Mouse (Mus musculus): ENCODE data around the gene Gm11985. TPM values are rescaled to one million over a fixed set of nuclear protein-coding genes. Genes with fewer than 3 reads are reported as not detected.

The Gm11985 gene
- polyA plus RNA-seq, 1 experiment from 2014 or later, result not detected

DNA sequence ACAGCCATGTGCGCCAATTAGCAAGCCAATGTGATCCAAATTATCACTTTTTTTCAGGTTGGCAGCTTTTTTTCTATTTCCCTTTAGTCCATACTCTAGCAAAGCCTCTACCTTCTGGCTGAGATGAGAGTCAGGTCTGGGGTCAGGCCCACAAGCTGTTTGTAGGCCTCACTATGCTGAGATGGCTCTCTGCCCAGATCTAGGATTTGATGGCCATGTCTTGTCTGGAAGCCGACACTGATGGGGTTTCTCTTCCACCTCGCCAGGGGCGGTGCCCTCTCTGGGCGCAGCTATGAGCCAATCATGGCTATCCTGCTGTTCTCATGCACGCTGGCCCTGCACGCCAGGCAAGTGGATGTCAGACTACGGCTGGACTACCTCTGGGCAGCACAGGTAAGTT is 37.9 kb downstream of the Gm11985 start:
- no peaks in the 10 kb centered on the region for H3K36me3 ChIP-seq
- H3K27ac ChIP-seq, result no peak overlapping the region
- no peak overlapping the region for H3K4me2 ChIP-seq (replicated peaks)
- no peak for ATAC-seq (ENCODE audit: insufficient number of reproducible peaks, insufficient read depth, low FRiP score, low TSS enrichment)
- no peak overlapping the region for H3K4me3 ChIP-seq
- no peaks in the 10 kb centered on the region for H3K9me3 ChIP-seq
- no peaks in the 10 kb centered on the region for H3K4me1 ChIP-seq
- H3K27me3 ChIP-seq, result no peaks in the 10 kb centered on the region
- 93% methylated on average over 8 of the region's 8 CpGs for WGBS
- H3K9ac ChIP-seq, result no peak overlapping the region

DNA sequence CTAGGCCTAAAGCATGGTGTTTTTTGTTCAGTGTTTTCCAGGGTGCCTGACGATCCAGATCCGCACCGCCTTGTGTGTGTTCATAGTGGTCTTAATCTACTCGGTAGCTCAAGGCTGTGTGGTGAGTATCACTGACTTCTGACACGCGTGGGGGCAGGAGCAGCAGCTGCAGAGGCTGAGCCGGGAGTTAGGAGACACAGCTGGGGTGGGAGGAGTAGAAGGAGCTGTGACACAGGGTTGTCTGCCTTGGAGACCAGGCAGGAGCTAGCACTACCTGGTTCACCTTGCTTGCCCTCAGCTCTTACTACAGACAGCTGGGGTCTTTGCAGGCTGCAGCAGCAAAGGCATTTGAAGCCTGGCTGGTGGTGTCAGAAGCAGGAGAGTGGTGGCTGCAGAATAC is 38.9 kb downstream of the Gm11985 start:
- Histone ChIP-seq H3K9me3 (no peaks in the 10 kb centered on the region), H3K4me3 (no peak overlapping the region), H3K4me2 (replicated peaks) (no peak overlapping the region), H3K4me1 (no peaks in the 10 kb centered on the region), H3K36me3 (no peaks in the 10 kb centered on the region), H3K9ac (no peak overlapping the region; the same call in 1 of the 2 replicates), H3K27me3 (no peaks in the 10 kb centered on the region), H3K27ac (no peak overlapping the region)
- 67% methylated on average over 7 of the region's 7 CpGs for WGBS
- no peak for ATAC-seq (ENCODE audit: insufficient number of reproducible peaks, insufficient read depth, low FRiP score, low TSS enrichment)

DNA sequence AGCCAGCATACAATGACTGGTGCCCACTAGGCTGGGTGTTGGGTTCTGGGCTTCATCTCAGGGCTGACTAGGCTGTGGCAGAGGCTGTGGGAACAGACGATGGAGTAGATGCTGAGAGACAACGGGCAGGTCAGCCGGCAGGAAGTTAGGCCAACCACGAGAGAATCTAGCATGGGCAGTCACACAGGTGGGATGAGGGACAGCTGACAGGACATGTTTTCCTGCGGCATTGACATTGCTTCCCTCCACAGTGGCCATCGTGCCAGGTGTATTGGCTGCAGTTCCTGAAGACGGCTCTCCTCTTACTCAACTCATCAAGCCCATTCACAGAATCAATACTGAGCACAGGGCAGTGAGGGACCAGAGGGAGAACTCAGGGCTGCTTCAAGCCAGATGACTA is 40.4 kb downstream of the Gm11985 start:
- H3K9me3 ChIP-seq, result no peaks in the 10 kb centered on the region
- H3K9ac ChIP-seq, result no peak overlapping the region
- H3K4me3 ChIP-seq, result no peak overlapping the region
- H3K27me3 ChIP-seq, result no peaks in the 10 kb centered on the region
- H3K4me2 ChIP-seq (replicated peaks), result no peak overlapping the region
- H3K4me1 ChIP-seq, result no peaks in the 10 kb centered on the region
- H3K27ac ChIP-seq, result no peak overlapping the region
- H3K36me3 ChIP-seq, result no peaks in the 10 kb centered on the region
- 82% methylated on average over 7 of the region's 7 CpGs for WGBS
- ATAC-seq (ENCODE audit: insufficient number of reproducible peaks, insufficient read depth, low FRiP score, low TSS enrichment), result no peak

DNA sequence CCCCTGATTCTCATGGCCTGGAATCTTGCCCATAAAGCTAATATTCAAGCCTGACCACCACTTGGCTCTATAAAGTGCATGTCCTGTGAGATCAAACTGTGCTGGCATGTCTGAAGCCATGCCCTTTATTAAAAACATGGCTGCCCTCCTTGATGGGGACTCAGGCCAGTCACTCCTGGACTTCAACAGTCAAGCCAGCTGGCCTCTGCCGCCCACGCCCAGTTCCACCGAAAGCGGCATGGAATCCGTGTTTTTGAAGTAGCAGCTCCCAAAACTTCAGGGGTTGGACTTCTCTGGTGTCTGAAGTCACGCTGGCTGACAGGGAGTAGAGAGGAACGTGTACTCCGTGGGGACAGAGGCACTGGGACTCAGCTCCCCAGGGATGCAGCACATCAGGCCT is 40.8 kb downstream of the Gm11985 start:
- H3K36me3 ChIP-seq, result no peaks in the 10 kb centered on the region
- H3K9ac ChIP-seq, result no peak overlapping the region
- no peak overlapping the region for H3K4me2 ChIP-seq (replicated peaks)
- 0 out of 2 replicates have a peak, but pooled peaks cover 1% of the 10 kb centered on the region for H3K4me1 ChIP-seq
- no peaks in the 10 kb centered on the region for H3K9me3 ChIP-seq
- WGBS, result 89% methylated on average over 8 of the region's 8 CpGs
- H3K27me3 ChIP-seq, result no peaks in the 10 kb centered on the region
- no peak for ATAC-seq (ENCODE audit: insufficient number of reproducible peaks, insufficient read depth, low FRiP score, low TSS enrichment)
- no peak overlapping the region for H3K4me3 ChIP-seq
- H3K27ac ChIP-seq, result no peak overlapping the region

DNA sequence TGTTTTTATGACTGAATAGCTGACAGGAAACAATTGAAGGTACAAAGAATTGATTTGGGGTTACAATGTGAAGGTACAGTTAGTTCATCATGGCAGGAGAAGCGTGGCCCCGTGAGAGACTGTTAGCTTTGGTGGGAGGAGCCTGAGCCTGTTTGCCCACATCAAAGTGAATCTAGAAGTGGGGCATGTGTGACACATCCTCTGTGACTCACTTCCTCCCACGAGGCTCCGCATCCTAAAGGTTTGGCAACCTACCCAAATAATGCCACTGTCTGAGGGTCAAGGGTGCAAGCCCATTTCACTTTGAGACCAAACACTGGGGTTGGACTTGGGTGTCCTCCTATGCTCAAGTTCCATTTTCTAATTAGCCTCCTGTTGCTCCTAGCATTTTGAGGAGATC is 43.1 kb downstream of the Gm11985 start:
- H3K4me1 ChIP-seq, result 0 out of 2 replicates have a peak, but pooled peaks cover 3% of the 10 kb centered on the region
- H3K36me3 ChIP-seq, result no peaks in the 10 kb centered on the region
- H3K27me3 ChIP-seq, result no peaks in the 10 kb centered on the region
- no peak overlapping the region for H3K27ac ChIP-seq
- ATAC-seq (ENCODE audit: insufficient number of reproducible peaks, insufficient read depth, low FRiP score, low TSS enrichment), result no peak
- H3K4me2 ChIP-seq (replicated peaks), result no peak overlapping the region
- 75% methylated on average over 4 of the region's 4 CpGs for WGBS
- no peaks in the 10 kb centered on the region for H3K9me3 ChIP-seq
- no peak overlapping the region for H3K4me3 ChIP-seq
- H3K9ac ChIP-seq, result no peak overlapping the region

DNA sequence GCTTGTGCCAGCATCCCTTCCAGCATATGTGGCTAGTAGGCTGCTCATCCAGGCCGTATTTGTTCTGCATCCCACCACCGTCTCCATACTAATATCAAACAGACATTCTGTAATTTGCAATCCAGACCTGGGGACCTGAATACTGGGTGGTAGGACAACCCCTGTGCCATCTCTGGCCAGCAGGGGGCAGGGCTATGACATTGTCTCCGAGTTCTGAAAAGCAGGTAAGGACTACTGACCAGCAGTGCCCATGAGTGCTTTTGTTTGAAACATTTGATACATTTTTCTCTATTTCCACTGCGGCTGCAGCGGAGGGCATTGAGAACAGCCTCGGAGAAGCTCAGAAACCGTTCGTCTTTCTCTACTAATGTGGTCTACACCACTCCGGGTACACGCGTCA is 44.0 kb downstream of the Gm11985 start:
- no peak for ATAC-seq (ENCODE audit: insufficient number of reproducible peaks, insufficient read depth, low FRiP score, low TSS enrichment)
- Histone ChIP-seq H3K9ac (no peak overlapping the region), H3K9me3 (no peaks in the 10 kb centered on the region), H3K27ac (no peak overlapping the region), H3K4me3 (no peak overlapping the region), H3K4me1 (0 out of 2 replicates have a peak, but pooled peaks cover 3% of the 10 kb centered on the region), H3K27me3 (no peaks in the 10 kb centered on the region), H3K4me2 (replicated peaks) (no peak overlapping the region), H3K36me3 (no peaks in the 10 kb centered on the region)
- WGBS, result 82% methylated on average over 11 of the region's 11 CpGs

DNA sequence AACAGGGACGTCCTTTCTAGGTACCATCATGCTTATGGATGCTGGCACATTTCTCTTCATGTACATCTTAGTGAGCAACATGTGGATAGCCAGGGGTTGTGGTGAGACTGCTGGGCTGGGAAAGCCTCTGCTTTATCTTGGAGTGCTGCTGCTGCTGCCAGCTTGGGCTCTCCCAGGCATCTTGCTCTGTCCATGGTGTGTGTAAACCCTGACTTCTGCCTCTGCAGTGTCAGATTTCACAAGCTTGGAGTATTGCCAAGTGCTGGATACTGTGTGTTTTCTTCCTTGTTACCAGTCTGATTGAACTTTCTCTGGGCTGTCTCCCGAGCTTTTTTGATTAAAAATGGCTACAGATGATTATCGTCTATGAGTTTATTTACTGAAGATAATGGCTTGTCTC is 45.6 kb downstream of the Gm11985 start:
- no peak overlapping the region for H3K9ac ChIP-seq
- no peak overlapping the region for H3K4me2 ChIP-seq (replicated peaks)
- ATAC-seq (ENCODE audit: insufficient number of reproducible peaks, insufficient read depth, low FRiP score, low TSS enrichment), result 0 out of 2 replicates have a peak, but pooled peaks have one; percentile 22
- no peaks in the 10 kb centered on the region for H3K36me3 ChIP-seq
- H3K27me3 ChIP-seq, result no peaks in the 10 kb centered on the region
- no peaks in the 10 kb centered on the region for H3K9me3 ChIP-seq
- no peak overlapping the region for H3K4me3 ChIP-seq
- 30% methylated on average over 3 of the region's 3 CpGs for WGBS
- H3K27ac ChIP-seq, result no peak overlapping the region
- 0 out of 2 replicates have a peak, but pooled peaks cover 3% of the 10 kb centered on the region for H3K4me1 ChIP-seq

DNA sequence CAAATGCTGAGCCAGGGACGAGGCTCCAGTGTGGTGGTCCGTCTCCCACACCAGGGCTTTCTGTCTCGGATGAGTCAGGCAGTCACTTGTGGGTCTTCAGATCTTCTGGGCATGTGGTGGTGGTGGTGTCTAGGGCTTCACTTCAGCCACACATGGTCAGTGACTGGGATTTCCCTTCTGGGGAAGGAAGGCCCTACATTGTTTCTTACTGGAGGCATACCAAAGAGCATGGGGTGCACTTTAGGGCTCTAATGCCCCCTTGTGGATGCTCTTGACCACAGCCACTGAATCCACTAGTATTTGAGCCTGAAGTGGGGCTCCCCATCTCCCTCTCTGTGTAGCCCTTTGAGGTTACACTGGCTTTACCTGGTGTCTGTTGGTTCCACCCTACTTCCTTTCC is 47.9 kb downstream of the Gm11985 start:
- H3K4me3 ChIP-seq, result no peak overlapping the region
- 0 out of 2 replicates have a peak, but pooled peaks cover 3% of the 10 kb centered on the region for H3K4me1 ChIP-seq
- ATAC-seq (ENCODE audit: insufficient number of reproducible peaks, insufficient read depth, low FRiP score, low TSS enrichment), result no peak
- no peaks in the 10 kb centered on the region for H3K36me3 ChIP-seq
- H3K9ac ChIP-seq, result no peak overlapping the region
- WGBS, result 93% methylated on average over 3 of the region's 3 CpGs
- no peak overlapping the region for H3K27ac ChIP-seq
- H3K4me2 ChIP-seq (replicated peaks), result no peak overlapping the region
- no peaks in the 10 kb centered on the region for H3K27me3 ChIP-seq
- H3K9me3 ChIP-seq, result no peaks in the 10 kb centered on the region

DNA sequence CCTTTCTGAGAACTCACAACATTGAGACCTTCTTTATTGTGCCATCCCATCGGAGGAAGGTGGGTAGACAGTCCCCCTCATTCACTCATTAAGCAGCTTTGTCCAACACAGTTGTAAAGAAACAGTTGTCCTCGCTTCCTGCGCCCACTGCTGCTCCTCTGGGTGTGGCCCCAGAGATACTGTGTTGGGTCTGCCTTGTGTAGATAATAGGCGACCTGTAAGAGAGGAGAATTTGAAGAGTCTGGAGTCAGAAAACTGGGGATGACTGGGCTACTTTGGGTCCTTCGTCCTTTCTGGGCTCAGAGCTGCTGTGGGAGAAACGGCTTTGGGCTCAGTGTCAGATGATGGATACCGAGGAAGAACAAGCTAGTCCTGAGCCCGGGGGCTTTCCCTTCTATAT is 50.0 kb downstream of the Gm11985 start:
- ATAC-seq (ENCODE audit: insufficient number of reproducible peaks, insufficient read depth, low FRiP score, low TSS enrichment), result no peak
- no peak overlapping the region for H3K4me3 ChIP-seq
- H3K9me3 ChIP-seq, result no peaks in the 10 kb centered on the region
- no peak overlapping the region for H3K27ac ChIP-seq
- H3K36me3 ChIP-seq, result no peaks in the 10 kb centered on the region
- 0 out of 2 replicates have a peak, but pooled peaks cover 3% of the 10 kb centered on the region for H3K4me1 ChIP-seq
- no peak overlapping the region for H3K9ac ChIP-seq
- 88% methylated on average over 8 of the region's 8 CpGs for WGBS
- H3K27me3 ChIP-seq, result no peaks in the 10 kb centered on the region
- no peak overlapping the region for H3K4me2 ChIP-seq (replicated peaks)

DNA sequence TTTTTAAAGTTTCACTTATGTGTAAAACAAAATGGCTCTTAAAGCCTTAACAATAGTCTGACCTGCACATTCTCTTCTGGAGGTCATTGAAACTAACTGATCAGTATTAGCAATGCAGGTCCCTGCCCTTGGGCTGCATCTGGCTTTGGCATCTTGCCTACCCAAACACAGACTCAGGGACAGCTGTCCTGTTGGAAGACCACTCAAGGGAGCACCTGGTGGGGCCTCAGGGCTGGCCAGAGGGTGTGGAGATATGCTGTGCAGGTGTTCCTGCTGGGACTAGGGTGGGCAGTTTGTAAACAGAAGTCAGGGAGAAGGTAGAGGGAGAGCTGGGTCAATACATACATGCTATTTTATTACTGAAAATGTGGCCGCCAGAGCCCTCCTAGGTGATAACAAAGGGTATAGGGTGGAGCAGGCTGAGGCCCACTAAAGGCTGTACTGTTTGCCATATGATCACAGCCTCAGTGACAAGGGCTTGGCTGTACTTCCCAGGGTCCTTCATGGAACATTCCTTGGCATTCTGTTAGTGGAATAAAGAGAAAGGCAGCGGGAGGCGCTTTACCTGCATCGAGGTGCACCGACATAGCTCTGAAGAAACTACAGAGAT is 52.0 kb downstream of the Gm11985 start:
- no peak overlapping the region for H3K4me2 ChIP-seq (replicated peaks)
- no peak overlapping the region for H3K27ac ChIP-seq
- no peak overlapping the region for H3K4me3 ChIP-seq
- no peaks in the 10 kb centered on the region for H3K36me3 ChIP-seq
- no peaks in the 10 kb centered on the region for H3K9me3 ChIP-seq
- H3K27me3 ChIP-seq, result no peaks in the 10 kb centered on the region
- 97% methylated on average over 5 of the region's 5 CpGs for WGBS
- no peak overlapping the region for H3K9ac ChIP-seq
- H3K4me1 ChIP-seq, result no peaks in the 10 kb centered on the region
- no peak for ATAC-seq (ENCODE audit: insufficient number of reproducible peaks, insufficient read depth, low FRiP score, low TSS enrichment)

DNA sequence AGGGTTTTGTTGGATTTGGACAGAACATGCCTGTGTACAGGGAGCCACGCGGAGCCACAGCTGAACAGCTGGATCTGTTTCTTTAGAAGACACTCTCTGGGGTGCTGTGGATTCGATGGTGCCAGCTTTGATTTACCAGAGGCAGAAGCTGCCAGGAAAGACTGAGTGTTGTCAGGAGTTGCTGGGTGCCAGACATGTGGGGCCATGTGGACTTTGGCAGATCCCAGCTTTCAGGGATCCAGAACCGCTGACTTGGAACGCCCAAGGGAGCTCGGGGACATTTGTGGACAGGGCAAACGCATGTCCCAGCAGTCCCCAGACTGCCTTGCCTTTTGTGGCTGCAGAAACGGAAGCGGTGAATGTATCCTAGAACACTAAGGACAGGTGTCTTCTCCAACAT is 52.6 kb downstream of the Gm11985 start:
- H3K4me2 ChIP-seq (replicated peaks), result no peak overlapping the region
- H3K36me3 ChIP-seq, result no peaks in the 10 kb centered on the region
- H3K9ac ChIP-seq, result no peak overlapping the region
- no peaks in the 10 kb centered on the region for H3K27me3 ChIP-seq
- H3K9me3 ChIP-seq, result no peaks in the 10 kb centered on the region
- 90% methylated on average over 9 of the region's 9 CpGs for WGBS
- H3K4me3 ChIP-seq, result no peak overlapping the region
- no peak for ATAC-seq (ENCODE audit: insufficient number of reproducible peaks, insufficient read depth, low FRiP score, low TSS enrichment)
- H3K4me1 ChIP-seq, result no peaks in the 10 kb centered on the region
- no peak overlapping the region for H3K27ac ChIP-seq

DNA sequence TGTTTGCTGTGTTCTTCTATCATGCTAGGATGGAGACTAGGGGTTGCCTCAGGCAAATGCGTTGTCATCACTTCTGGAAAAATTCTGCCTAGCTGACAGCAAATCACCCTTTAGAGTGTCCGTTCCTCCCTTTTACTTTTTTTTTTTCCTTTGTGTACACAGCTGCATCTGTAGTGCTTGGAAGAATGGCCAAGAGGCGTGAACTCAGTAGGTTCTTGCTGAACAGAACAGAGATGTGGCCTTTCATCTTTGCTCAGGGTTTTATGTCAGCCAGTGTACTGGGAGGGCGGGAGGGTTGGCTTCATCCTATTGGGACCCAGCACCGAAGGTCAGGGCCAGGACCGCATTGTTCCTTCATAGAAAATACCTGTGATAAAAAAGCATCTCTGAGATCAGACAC is 53.1 kb downstream of the Gm11985 start:
- Histone ChIP-seq H3K4me1 (no peaks in the 10 kb centered on the region), H3K4me3 (no peak overlapping the region), H3K9ac (no peak overlapping the region), H3K4me2 (replicated peaks) (no peak overlapping the region), H3K27me3 (no peaks in the 10 kb centered on the region), H3K36me3 (no peaks in the 10 kb centered on the region), H3K27ac (no peak overlapping the region), H3K9me3 (no peaks in the 10 kb centered on the region)
- 73% methylated on average over 6 of the region's 6 CpGs for WGBS
- no peak for ATAC-seq (ENCODE audit: insufficient number of reproducible peaks, insufficient read depth, low FRiP score, low TSS enrichment)
